Mouse (Mus musculus): ENCODE measurements at regions not wholly inside any gene's neighbourhood (a gene's known extent, or its start where the extent isn't known, plus 50 kb on each side); places are given as distances from the start of the nearest gene placed in this dataset.

DNA sequence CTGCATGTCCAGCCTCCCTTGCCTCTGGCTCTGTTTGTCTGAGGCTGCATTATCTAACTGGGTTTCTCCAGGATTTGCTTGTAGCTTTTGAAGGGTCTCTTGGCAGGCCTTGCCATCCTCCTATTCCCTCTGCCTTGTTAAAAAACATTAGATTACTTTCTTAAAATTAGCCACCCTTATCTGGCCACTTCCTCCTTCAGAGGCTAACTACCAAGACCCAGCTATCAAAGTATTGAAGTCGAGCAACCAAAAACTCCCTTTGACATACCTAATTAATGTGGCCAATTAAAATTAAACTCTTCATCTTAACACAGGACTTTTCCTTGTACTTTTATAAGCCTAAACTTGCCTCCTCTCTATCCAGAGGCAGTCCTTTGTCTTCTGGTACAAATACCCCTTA lies 66.3 kb upstream of the Kif2a start:
- TF ChIP-seq POLR2A (IDR thresholded peaks at IDR 0.05; ENCODE audit: borderline replicate concordance, insufficient read depth, low read length) (no peak), CTCF (IDR thresholded peaks at IDR 0.05; ENCODE audit: borderline replicate concordance, insufficient read depth, low read depth, low read length) (no peak)

All from cerebellum, adult 2 months (tissue).